Mouse (Mus musculus) sigmoid colon, adult 10 weeks (tissue): ENCODE results near the gene Tff2. TPM values are rescaled to one million over a fixed set of nuclear protein-coding genes. Genes with fewer than 3 reads are reported as not detected.

Experiments
- polyA plus RNA-seq: library from polyadenylated mRNA; stranded (reverse); fragments of 350-450 nt; fragmentation: Illumina TruSeq; extraction: RNeasy Lipid Tissue Mini Kit (QIAGEN cat#74804); gene quantifications from one replicate; pipeline ENCODE4 v1.2.3, GENCODE M21; 2014; ENCODE audit warnings: low read depth, low replicate concordance

Tff2 gene
- not detected for polyA plus RNA-seq

DNA sequence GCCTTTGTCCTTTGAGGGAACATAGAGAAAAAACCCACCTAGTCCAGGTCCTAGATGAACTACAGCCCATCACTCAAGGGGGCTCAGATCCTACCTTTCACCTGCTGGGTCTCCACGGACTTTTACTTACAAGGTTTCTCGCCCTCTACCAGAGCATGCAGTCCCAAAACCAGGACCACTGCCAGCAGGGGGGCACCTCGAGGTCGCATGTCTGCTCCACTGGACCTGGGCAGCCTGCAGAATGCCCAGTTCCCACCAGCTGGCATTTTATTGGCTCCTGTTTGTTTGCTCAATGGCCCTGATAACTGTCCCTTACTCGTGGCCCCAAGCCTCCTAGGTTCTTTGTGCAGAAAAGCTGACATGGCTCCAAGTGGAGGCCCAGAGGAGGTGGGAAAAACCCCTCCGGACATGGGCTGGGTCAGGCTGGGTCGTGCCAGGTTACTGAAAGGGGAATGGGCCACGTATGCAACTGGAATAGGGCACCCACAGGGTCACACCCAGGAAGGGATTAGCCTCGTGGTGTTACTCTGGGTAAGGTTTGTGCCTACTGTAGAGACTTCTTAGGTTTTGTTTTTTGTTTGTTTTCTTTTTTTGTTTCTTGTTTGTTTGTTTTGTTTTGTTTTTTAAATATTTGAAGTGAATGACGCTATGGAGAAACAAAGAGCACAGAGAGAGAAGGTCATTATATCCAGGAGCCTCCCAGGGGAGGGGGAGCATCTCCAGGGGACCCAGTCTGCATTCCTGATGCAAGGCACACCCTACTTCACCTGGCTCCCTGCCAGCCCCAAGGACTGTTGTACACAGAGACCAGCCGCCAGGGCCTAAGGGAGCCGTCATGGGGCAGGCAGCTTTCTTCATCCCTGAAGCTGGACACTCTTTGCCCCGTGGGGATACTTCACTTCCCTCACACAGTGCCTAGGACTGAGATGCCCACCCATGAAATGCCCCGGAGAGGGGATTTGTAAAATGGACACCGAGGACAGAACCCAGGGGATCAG, at the start of gene Tff2:
Tff2 (minus strand) TSS at position 243 of the 998 bp plus-strand sequence.

DNA sequence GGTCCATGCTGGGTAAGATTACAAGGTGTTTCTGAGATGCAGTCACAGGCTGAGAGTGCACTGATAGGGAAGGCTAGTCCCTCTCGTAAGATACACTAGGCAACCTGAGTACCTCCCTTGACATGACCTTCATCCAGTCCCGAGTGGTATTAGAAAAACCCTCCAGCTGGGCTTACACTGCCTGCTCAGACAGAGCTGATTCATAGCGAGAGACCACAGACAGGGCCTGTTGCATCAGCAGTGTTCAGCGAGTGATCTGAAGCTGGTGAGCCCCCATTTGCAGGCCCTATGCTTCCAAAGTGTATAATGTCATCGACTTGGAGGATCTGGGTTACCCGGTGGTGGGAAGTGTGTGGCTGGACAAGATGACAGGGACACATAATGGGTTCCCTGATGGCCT, 21.0 kb upstream of the Tff2 start, which contains the start of gene Tff1:
Tff1 (minus strand) TSS at position 151 of the 400 bp plus-strand sequence.

DNA sequence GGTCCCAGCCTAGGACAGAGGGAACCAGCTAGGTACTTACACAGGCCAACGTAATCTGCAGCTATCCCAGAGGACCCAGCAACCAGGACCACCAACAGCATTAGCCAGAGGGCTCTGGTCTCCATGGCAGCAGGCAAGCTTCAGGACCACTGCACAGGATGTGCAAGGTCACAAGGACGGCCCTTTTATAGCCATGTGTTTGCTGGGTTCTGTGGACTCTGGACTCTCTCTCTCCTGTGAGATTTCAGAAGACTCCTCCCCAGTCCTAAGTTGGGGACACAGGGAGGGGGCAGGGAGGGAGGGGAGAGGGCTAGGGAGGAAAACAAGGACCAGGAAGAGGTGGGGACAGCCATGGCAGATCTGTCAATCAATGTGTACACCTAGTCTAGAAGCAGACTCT, 14.6 kb downstream of the Tff2 start, which contains the start of gene Tff3:
Tff3 (minus strand) TSS at position 195 of the 400 bp plus-strand sequence.

Other genes starting within 250 kb of the Tff2 start
- 0.09 TPM for gene Glp1r, start 242.5 kb downstream of the Tff2 start, polyA plus RNA-seq
- gene Umodl1, start 189.6 kb downstream of the Tff2 start, polyA plus RNA-seq = not detected
- 2.3 TPM for gene Abcg1, start 86.6 kb downstream of the Tff2 start, polyA plus RNA-seq
- gene Tff3, start 14.6 kb downstream of the Tff2 start, polyA plus RNA-seq = 15.1 TPM
- gene Tff1, start 21.0 kb upstream of the Tff2 start, polyA plus RNA-seq = not detected
- gene Tmprss3, start 54.7 kb upstream of the Tff2 start, polyA plus RNA-seq = not detected
- not detected for gene Ubash3a, start 63.6 kb upstream of the Tff2 start, polyA plus RNA-seq
- 1.3 TPM for gene Rsph1, start 133.1 kb upstream of the Tff2 start, polyA plus RNA-seq
- gene Slc37a1, start 142.5 kb upstream of the Tff2 start, polyA plus RNA-seq = 13.0 TPM
- gene Pde9a, start 241.9 kb upstream of the Tff2 start, polyA plus RNA-seq = 52.2 TPM